Mouse (Mus musculus): ENCODE data around the gene Nfx1. TPM values are rescaled to one million over a fixed set of nuclear protein-coding genes. Genes with fewer than 3 reads are reported as not detected.

Nfx1 gene
- polyA plus RNA-seq, 1 experiment from 2014 or later: 85.9 TPM

DNA sequence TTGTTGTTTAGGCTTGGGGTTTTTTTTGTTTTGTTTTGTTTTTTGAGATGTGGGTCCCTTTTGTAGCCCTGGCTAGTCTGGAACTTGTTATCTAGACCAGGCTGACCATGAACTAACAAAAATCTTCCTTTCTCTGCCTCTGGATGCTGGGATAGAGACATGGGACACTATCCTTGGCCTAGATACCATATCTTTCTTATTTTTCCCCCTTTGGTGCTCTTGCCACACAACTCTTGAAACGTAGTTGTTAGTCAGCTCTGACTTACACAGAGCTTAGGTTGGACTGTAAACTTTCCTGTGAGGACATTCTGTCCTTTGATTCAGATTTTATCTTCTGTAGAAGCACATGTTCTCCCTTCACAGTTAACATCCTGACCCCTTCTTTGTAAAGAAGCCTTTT is 8.7 kb downstream of the Nfx1 start:
- Histone ChIP-seq H3K27me3 (no peaks in the 10 kb centered on the region), H3K36me3 (peaks cover 64% of the 10 kb centered on the region), H3K27ac (no peak overlapping the region), H3K4me3 (no peak overlapping the region), H3K4me2 (no peak overlapping the region), H3K9ac (no peak overlapping the region), H3K4me1 (no peaks in the 10 kb centered on the region), H3K9me3 (no peaks in the 10 kb centered on the region)
- 88% methylated on average over 1 of the region's 1 CpGs for WGBS
- no peak for ATAC-seq (ENCODE audit: insufficient number of reproducible peaks, low FRiP score, low TSS enrichment, low read depth)

DNA sequence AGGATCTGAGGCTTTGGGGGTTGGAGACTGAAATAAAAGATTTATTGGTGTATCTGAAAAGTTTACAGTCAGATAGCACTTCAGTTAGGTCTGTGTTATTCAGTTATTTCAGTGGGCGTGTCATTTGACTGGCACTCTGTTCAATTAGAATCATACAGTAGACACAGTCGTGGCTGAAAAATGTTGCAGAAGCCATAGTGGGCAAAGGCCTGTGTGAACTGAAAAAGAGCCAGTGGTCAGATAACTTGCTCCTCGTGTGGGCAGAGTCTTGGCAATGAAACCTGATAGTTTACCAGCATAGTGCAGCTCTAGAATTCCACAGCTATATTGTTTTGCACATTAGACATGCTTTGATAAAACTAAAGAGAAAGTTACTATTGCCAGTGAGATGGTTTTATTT is 11.8 kb downstream of the Nfx1 start:
- 52% methylated on average over 3 of the region's 3 CpGs for WGBS
- H3K36me3 ChIP-seq: peaks cover 79% of the 10 kb centered on the region

DNA sequence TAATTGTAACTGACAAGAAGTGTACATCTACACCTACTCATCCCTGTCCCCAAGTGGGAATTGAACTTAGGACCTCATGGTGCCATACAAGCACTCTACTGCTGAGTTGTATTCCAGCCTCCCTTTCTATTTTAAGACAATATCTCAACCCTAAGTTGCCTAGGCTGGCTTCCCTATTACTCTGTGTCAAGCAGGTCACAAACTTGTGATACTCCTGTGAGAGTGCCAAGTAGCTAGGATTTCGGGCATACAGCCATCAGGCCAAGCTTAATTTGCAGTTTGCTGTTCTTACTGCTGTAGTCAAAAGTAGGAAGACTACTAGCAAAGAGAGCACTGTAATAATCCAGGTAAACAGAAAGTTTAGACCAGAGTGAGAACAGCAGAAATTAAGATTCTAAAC is 13.0 kb downstream of the Nfx1 start:
- Histone ChIP-seq H3K4me3 (no peak overlapping the region), H3K4me1 (no peaks in the 10 kb centered on the region), H3K36me3 (peaks cover 77% of the 10 kb centered on the region), H3K4me2 (no peak overlapping the region), H3K27me3 (no peaks in the 10 kb centered on the region), H3K27ac (no peak overlapping the region), H3K9ac (no peak overlapping the region), H3K9me3 (no peaks in the 10 kb centered on the region)
- no peak for ATAC-seq (ENCODE audit: insufficient number of reproducible peaks, low FRiP score, low TSS enrichment, low read depth)
- WGBS: 84% methylated on average over 1 of the region's 1 CpGs

More for the DNA sequence above, 11.8 kb downstream of the Nfx1 start:
- Histone ChIP-seq H3K27me3 (no peaks in the 10 kb centered on the region), H3K27ac (no peak overlapping the region), H3K9me3 (no peaks in the 10 kb centered on the region), H3K4me1 (no peaks in the 10 kb centered on the region), H3K4me2 (no peak overlapping the region), H3K4me3 (no peak overlapping the region), H3K9ac (no peak overlapping the region)
- no peak for ATAC-seq (ENCODE audit: insufficient number of reproducible peaks, low FRiP score, low TSS enrichment, low read depth)

DNA sequence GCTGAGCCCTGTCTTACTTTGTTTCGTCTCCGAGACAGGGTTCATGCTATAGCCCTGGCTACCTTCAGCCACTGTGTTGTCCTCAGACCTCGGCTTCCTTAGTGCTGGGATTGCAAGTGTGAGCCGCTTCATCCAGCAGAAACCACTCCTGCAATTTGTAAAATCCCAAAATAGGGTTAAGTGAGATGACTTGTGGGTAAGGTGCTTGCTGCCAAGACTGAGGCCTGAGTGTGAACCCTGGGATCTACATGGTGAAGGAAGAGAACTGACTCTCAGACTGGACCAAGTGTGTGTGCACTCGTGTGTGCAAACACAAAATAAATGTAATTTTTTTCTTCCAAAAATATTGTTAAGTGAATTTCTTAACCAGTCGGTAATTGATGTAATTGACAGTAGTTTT is 18.9 kb downstream of the Nfx1 start:
- H3K4me1 ChIP-seq: no peaks in the 10 kb centered on the region
- peaks cover 93% of the 10 kb centered on the region for H3K36me3 ChIP-seq
- H3K4me3 ChIP-seq: no peak overlapping the region
- WGBS: 88% methylated on average over 6 of the region's 6 CpGs
- H3K27ac ChIP-seq: no peak overlapping the region
- no peaks in the 10 kb centered on the region for H3K27me3 ChIP-seq
- no peak overlapping the region for H3K4me2 ChIP-seq
- ATAC-seq (ENCODE audit: insufficient number of reproducible peaks, low FRiP score, low TSS enrichment, low read depth): no peak
- H3K9me3 ChIP-seq: no peaks in the 10 kb centered on the region
- no peak overlapping the region for H3K9ac ChIP-seq

DNA sequence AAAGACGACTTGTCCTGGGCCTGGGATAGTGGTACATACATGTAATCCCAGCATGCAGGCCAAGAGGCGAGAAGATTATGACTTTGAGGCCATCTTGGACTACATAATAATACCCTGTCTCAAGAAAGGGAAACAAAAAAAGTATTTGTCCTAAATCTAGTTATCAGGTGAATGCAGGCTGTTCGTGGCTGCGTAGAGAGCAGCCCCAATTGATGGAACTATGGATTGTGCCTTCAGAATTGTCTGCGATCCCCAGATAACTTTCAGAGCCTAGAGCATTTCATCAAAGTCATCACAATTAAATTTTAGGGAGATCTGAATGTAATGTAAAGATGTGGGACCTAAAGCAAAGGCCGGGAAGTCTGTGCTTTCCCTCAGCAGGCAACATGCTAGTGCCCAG is 25.6 kb downstream of the Nfx1 start:
- no peaks in the 10 kb centered on the region for H3K27me3 ChIP-seq
- H3K4me3 ChIP-seq: no peak overlapping the region
- H3K9me3 ChIP-seq: no peaks in the 10 kb centered on the region
- ATAC-seq (ENCODE audit: insufficient number of reproducible peaks, low FRiP score, low TSS enrichment, low read depth): no peak
- no peak overlapping the region for H3K9ac ChIP-seq
- H3K4me2 ChIP-seq: no peak overlapping the region
- H3K36me3 ChIP-seq: peaks cover 96% of the 10 kb centered on the region
- H3K27ac ChIP-seq: no peak overlapping the region
- 93% methylated on average over 6 of the region's 6 CpGs for WGBS
- H3K4me1 ChIP-seq: no peaks in the 10 kb centered on the region

DNA sequence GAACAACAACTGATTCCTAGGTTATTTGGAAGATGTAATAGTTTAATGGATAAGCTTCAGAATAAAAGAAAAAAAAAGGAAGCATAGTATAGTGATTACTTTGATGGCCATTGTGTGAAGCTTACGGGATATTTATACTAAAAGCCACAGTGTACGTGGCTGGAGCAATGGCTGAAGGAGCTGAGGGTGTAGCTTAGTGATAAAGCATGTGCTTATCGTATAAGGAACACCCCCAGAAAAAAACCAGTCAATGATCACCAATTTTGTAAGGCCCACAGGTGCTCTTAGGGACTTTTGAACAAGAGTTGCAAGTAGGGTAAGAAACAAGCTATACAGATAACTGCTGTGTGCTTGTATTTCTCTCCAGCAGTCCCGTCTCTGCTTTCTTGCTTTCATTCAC is 27.2 kb downstream of the Nfx1 start:
- H3K9me3 ChIP-seq: no peaks in the 10 kb centered on the region
- no peak overlapping the region for H3K27ac ChIP-seq
- H3K9ac ChIP-seq: no peak overlapping the region
- H3K4me1 ChIP-seq: no peaks in the 10 kb centered on the region
- no peak overlapping the region for H3K4me3 ChIP-seq
- H3K4me2 ChIP-seq: no peak overlapping the region
- peaks cover 91% of the 10 kb centered on the region for H3K36me3 ChIP-seq
- H3K27me3 ChIP-seq: no peaks in the 10 kb centered on the region
- 95% methylated on average over 4 of the region's 4 CpGs for WGBS
- no peak for ATAC-seq (ENCODE audit: insufficient number of reproducible peaks, low FRiP score, low TSS enrichment, low read depth)

DNA sequence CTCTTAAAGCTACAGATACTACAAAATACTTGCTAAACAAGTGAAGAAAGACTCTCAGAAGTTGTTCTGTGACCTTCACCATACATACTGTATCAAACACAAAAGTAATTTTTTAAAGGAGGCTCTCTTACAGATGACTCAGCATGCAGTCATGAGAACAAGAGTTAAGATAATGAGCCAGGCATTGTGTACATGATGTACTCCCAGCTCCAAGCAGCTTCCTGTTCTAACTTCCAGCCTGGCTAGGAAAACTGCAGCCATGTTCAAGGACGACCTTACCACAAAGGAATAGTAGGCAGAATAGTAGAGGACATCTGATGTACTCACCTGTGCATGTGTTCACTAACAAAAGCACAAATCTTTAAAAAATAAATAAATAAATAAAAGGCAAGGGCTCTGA is 29.6 kb downstream of the Nfx1 start:
- Histone ChIP-seq H3K9ac (no peak overlapping the region), H3K4me2 (no peak overlapping the region), H3K4me3 (no peak overlapping the region), H3K9me3 (no peaks in the 10 kb centered on the region), H3K27ac (no peak overlapping the region), H3K27me3 (no peaks in the 10 kb centered on the region), H3K36me3 (peaks cover 92% of the 10 kb centered on the region), H3K4me1 (no peaks in the 10 kb centered on the region)
- ATAC-seq (ENCODE audit: insufficient number of reproducible peaks, low FRiP score, low TSS enrichment, low read depth): no peak
- 83% methylated on average over 1 of the region's 1 CpGs for WGBS

DNA sequence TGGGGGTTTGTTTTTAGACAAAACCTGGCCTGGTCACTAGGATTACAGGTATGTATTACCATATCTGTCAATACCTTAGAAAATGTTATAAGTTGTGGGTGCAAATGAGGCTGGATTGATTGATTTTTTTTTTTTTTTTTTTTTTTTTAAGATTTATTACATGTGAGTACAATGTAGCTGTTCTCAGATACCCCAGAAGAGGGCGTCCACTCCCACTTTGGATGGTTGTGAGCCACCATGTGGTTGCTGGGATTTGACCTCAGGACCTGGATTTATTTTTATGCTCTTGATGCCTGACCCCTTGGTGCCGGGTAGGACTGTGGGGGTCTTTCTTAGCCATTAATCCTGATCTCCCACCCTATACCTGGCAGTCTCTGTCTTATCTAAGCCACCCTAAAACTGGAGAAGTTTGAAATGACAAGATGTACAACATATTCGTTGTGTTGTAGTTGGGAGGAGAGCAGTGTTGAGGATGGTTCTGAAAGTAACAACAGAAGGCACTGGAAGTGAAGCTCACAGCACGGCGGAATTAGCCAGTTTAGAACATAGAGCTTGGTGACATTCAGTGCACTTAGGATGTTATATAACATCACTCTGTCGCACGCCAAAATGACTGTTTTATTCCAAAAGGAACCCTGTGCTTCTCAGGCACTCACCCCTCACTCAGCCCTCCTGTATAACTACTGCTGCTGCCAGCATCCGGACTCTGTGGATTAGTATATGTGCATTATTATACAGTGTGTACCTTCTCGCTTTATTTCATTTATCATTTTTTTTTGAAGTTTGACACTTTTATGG is 30.3 kb downstream of the Nfx1 start:
- Histone ChIP-seq H3K27me3 (no peaks in the 10 kb centered on the region), H3K9me3 (no peaks in the 10 kb centered on the region), H3K9ac (no peak overlapping the region), H3K4me1 (no peaks in the 10 kb centered on the region), H3K4me3 (no peak overlapping the region), H3K27ac (no peak overlapping the region), H3K4me2 (no peak overlapping the region), H3K36me3 (peaks cover 87% of the 10 kb centered on the region)
- WGBS: 83% methylated on average over 9 of the region's 9 CpGs
- ATAC-seq (ENCODE audit: insufficient number of reproducible peaks, low FRiP score, low TSS enrichment, low read depth): no peak

DNA sequence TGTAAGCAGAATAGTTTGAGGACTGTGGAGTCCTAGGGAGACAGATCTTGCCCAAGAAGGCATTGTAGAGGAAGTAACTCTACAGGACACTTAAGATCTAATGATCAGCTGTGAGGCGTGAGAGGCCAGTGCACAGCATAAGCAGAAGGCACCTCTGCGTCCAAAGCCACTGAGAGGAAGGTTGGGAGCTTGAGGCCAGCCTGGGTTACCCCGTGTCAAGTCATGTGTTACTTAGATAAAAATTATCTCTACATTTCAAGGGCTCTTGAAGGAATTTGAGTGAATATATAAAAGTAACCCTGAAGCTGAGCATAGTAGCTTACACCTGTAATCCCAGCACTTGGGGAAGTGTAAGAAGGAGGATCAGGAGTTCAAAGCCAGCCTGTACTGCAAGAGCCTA is 42.6 kb downstream of the Nfx1 start:
- Histone ChIP-seq H3K9me3 (no peaks in the 10 kb centered on the region), H3K4me1 (no peaks in the 10 kb centered on the region), H3K27me3 (no peaks in the 10 kb centered on the region), H3K4me3 (no peak overlapping the region), H3K9ac (no peak overlapping the region), H3K4me2 (no peak overlapping the region), H3K36me3 (peaks cover 90% of the 10 kb centered on the region), H3K27ac (no peak overlapping the region)
- WGBS: 92% methylated on average over 3 of the region's 3 CpGs
- no peak for ATAC-seq (ENCODE audit: insufficient number of reproducible peaks, low FRiP score, low TSS enrichment, low read depth)

DNA sequence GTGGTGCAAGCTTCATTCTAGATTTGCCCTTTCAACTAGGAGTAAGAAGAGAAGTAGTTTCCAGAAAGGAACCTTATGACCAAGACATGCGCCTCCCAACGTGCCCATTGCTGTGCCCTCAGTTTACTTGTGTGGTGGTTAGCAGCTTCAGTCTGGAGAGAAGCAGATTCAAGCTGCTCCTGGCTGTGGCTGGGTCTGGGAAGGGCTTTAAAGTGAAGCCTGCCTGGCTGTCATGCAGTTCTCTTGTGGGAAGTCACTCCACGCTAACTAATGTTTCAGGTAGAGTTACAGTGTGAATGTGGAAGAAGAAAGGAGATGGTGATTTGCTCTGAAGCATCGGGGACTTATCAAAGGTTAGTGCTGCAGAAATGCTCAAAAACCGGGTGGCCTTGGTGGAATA is 45.1 kb downstream of the Nfx1 start:
- Histone ChIP-seq H3K27ac (no peak overlapping the region), H3K4me3 (no peak overlapping the region), H3K36me3 (peaks cover 90% of the 10 kb centered on the region), H3K27me3 (no peaks in the 10 kb centered on the region), H3K9me3 (no peaks in the 10 kb centered on the region), H3K4me1 (no peaks in the 10 kb centered on the region), H3K9ac (no peak overlapping the region), H3K4me2 (no peak overlapping the region)
- no peak for ATAC-seq (ENCODE audit: insufficient number of reproducible peaks, low FRiP score, low TSS enrichment, low read depth)
- 95% methylated on average over 5 of the region's 5 CpGs for WGBS

DNA sequence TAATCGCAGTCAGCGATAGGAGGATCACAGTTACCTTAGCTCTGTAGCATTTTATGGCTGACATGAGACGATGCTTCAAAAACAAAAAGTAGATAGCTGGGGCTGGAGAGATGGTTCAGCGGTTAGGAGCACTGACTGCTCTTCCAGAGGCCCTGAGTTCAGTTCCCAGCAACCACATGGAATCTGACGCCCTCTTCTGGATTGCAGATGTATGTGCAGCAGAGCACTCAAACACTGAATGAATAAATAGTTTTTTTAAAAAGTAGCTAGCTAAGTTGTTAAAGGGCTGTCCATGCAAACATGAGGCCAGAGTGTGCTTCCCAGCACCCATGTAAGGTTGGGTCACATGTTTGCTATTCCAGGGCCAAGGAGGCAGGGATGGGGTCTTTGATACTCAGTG is 50.4 kb downstream of the Nfx1 start:
- ATAC-seq (ENCODE audit: insufficient number of reproducible peaks, low FRiP score, low TSS enrichment, low read depth): no peak
- no peaks in the 10 kb centered on the region for H3K4me1 ChIP-seq
- no peaks in the 10 kb centered on the region for H3K9me3 ChIP-seq
- H3K4me2 ChIP-seq: no peak overlapping the region
- WGBS: 89% methylated on average over 5 of the region's 5 CpGs
- peaks cover 89% of the 10 kb centered on the region for H3K36me3 ChIP-seq
- no peak overlapping the region for H3K9ac ChIP-seq
- no peaks in the 10 kb centered on the region for H3K27me3 ChIP-seq
- no peak overlapping the region for H3K27ac ChIP-seq
- no peak overlapping the region for H3K4me3 ChIP-seq

DNA sequence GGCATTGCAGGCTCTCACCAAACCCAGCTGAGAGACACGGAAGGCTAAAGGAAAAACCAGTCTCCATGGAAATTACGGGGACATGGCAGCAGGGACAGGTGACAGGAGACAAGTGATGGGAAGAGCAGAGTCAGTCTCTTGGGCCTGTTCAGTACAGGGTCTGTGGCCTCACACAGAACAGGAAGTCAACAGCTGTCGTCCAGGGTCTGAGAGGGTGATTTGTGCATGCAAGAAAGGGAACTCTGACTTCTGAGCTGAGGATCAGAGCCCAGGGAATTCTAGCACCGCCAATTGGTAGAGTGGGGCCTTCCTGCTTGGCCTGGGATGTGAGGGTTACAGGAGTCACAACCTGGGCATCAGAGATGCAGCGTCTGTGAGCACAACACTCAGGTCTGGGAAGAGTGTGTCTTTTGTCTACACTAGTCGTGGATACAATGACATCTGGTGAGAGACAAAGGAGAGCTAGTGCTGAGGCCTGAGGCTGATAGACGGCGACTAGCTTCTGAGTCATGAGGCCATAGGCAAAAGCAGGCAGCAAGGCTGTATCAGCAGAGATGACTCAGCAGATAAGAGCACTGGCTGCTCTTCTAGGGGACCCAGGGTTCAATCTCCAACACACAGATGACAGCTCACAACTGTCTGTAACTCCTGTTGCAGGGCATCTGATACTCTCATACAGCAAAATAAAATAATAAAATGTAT is 55.5 kb downstream of the Nfx1 start:
- WGBS: 62% methylated on average over 8 of the region's 8 CpGs
- Histone ChIP-seq H3K9me3 (no peaks in the 10 kb centered on the region), H3K36me3 (peaks cover 63% of the 10 kb centered on the region), H3K4me1 (no peaks in the 10 kb centered on the region), H3K27ac (no peak overlapping the region), H3K4me3 (no peak overlapping the region), H3K27me3 (no peaks in the 10 kb centered on the region), H3K4me2 (no peak overlapping the region), H3K9ac (no peak overlapping the region)
- ATAC-seq (ENCODE audit: insufficient number of reproducible peaks, low FRiP score, low TSS enrichment, low read depth): no peak

Data from limb, embryonic 15.5 days (tissue).